Mouse (Mus musculus): ENCODE measurements around the gene Nudt2. TPM values are rescaled to one million over a fixed set of nuclear protein-coding genes. Genes with fewer than 3 reads are reported as not detected.

Nudt2 gene
- polyA plus RNA-seq, 1 experiment, result 4.3 TPM

GRCm38 (mm10) chr4:41494378-41494777 lies 29.4 kb downstream of the Nudt2 start:
- DNase-seq (ENCODE audit: low read depth in 1 of 2, low spot score in 2 of 2), result no peak
- TF ChIP-seq CTCF (IDR thresholded peaks at IDR 0.05; ENCODE audit: extremely low read depth, insufficient read depth, insufficient read length, insufficient replicate concordance), result no peak
- TF ChIP-seq POLR2A (IDR thresholded peaks at IDR 0.05; ENCODE audit: low read depth, low read length), result no peak
- Histone ChIP-seq H3K27me3 (ENCODE audit: control insufficient read depth, insufficient read depth, low read length) (peaks cover 10% of the 10 kb centered on the region), H3K27ac (ENCODE audit: insufficient read depth, low read length) (no peak overlapping the region), H3K36me3 (ENCODE audit: control insufficient read depth, insufficient read depth, low read length) (no peaks in the 10 kb centered on the region), H3K4me3 (ENCODE audit: extremely low read depth, insufficient read depth, insufficient read length) (no peak overlapping the region), H3K4me1 (ENCODE audit: control insufficient read depth, insufficient read depth, insufficient read length) (peaks cover 10% of the 10 kb centered on the region)
- WGBS, result 42% methylated on average over 3 of the region's 3 CpGs

- Histone ChIP-seq H3K27ac (ENCODE audit: insufficient read depth, low read length) (no peak overlapping the region), H3K36me3 (ENCODE audit: control insufficient read depth, insufficient read depth, low read length) (no peaks in the 10 kb centered on the region), H3K27me3 (ENCODE audit: control insufficient read depth, insufficient read depth, low read length) (peaks cover 10% of the 10 kb centered on the region), H3K4me3 (ENCODE audit: extremely low read depth, insufficient read depth, insufficient read length) (no peak overlapping the region), H3K4me1 (ENCODE audit: control insufficient read depth, insufficient read depth, insufficient read length) (peaks cover 10% of the 10 kb centered on the region)
- TF ChIP-seq POLR2A (IDR thresholded peaks at IDR 0.05; ENCODE audit: low read depth, low read length), result no peak
- no peak for TF ChIP-seq CTCF (IDR thresholded peaks at IDR 0.05; ENCODE audit: extremely low read depth, insufficient read depth, insufficient read length, insufficient replicate concordance)
- DNase-seq (ENCODE audit: low read depth in 1 of 2, low spot score in 2 of 2), result no peak
- 78% methylated on average over 4 of the region's 4 CpGs for WGBS
These were observed 30.1 kb downstream of the Nudt2 start for GRCm38 (mm10) chr4:41495076-41495475.

- no peak overlapping the region for H3K27ac ChIP-seq (ENCODE audit: insufficient read depth, low read length)
- no peak for DNase-seq (ENCODE audit: low read depth in 1 of 2, low spot score in 2 of 2)
These were observed 30.9 kb downstream of the Nudt2 start for GRCm38 (mm10) chr4:41495850-41496249.

GRCm38 (mm10) chr4:41497046-41497445 lies 32.1 kb downstream of the Nudt2 start:
- no peak for DNase-seq (ENCODE audit: low read depth in 1 of 2, low spot score in 2 of 2)
- no peak for TF ChIP-seq CTCF (IDR thresholded peaks at IDR 0.05; ENCODE audit: extremely low read depth, insufficient read depth, insufficient read length, insufficient replicate concordance)
- no peak for TF ChIP-seq POLR2A (IDR thresholded peaks at IDR 0.05; ENCODE audit: low read depth, low read length)
- Histone ChIP-seq H3K36me3 (ENCODE audit: control insufficient read depth, insufficient read depth, low read length) (no peaks in the 10 kb centered on the region), H3K27me3 (ENCODE audit: control insufficient read depth, insufficient read depth, low read length) (peaks cover 10% of the 10 kb centered on the region), H3K4me1 (ENCODE audit: control insufficient read depth, insufficient read depth, insufficient read length) (peaks cover 10% of the 10 kb centered on the region), H3K27ac (ENCODE audit: insufficient read depth, low read length) (no peak overlapping the region), H3K4me3 (ENCODE audit: extremely low read depth, insufficient read depth, insufficient read length) (no peak overlapping the region)
- 44% methylated on average over 5 of the region's 5 CpGs for WGBS

More at GRCm38 (mm10) chr4:41495850-41496249, 30.9 kb downstream of the Nudt2 start:
- Histone ChIP-seq H3K27me3 (ENCODE audit: control insufficient read depth, insufficient read depth, low read length) (peaks cover 10% of the 10 kb centered on the region), H3K36me3 (ENCODE audit: control insufficient read depth, insufficient read depth, low read length) (no peaks in the 10 kb centered on the region), H3K4me1 (ENCODE audit: control insufficient read depth, insufficient read depth, insufficient read length) (peaks cover 10% of the 10 kb centered on the region), H3K4me3 (ENCODE audit: extremely low read depth, insufficient read depth, insufficient read length) (no peak overlapping the region)
- 88% methylated on average over 11 of the region's 11 CpGs for WGBS
- TF ChIP-seq POLR2A (IDR thresholded peaks at IDR 0.05; ENCODE audit: low read depth, low read length) (no peak), CTCF (IDR thresholded peaks at IDR 0.05; ENCODE audit: extremely low read depth, insufficient read depth, insufficient read length, insufficient replicate concordance) (no peak)

GRCm38 (mm10) chr4:41497579-41497978 lies 32.6 kb downstream of the Nudt2 start:
- WGBS, result 9% methylated on average over 34 of the region's 34 CpGs
- DNase-seq (ENCODE audit: low read depth in 1 of 2, low spot score in 2 of 2), result no peak
- peaks cover 10% of the 10 kb centered on the region for H3K4me1 ChIP-seq (ENCODE audit: control insufficient read depth, insufficient read depth, insufficient read length)
- no peak overlapping the region for H3K4me3 ChIP-seq (ENCODE audit: extremely low read depth, insufficient read depth, insufficient read length)
- TF ChIP-seq POLR2A (IDR thresholded peaks at IDR 0.05; ENCODE audit: low read depth, low read length) (no peak), CTCF (IDR thresholded peaks at IDR 0.05; ENCODE audit: extremely low read depth, insufficient read depth, insufficient read length, insufficient replicate concordance) (no peak)
- H3K27me3 ChIP-seq (ENCODE audit: control insufficient read depth, insufficient read depth, low read length), result peaks cover 10% of the 10 kb centered on the region
- no peak overlapping the region for H3K27ac ChIP-seq (ENCODE audit: insufficient read depth, low read length)
- no peaks in the 10 kb centered on the region for H3K36me3 ChIP-seq (ENCODE audit: control insufficient read depth, insufficient read depth, low read length)

- peaks cover 10% of the 10 kb centered on the region for H3K27me3 ChIP-seq (ENCODE audit: control insufficient read depth, insufficient read depth, low read length)
- no peak overlapping the region for H3K4me3 ChIP-seq (ENCODE audit: extremely low read depth, insufficient read depth, insufficient read length)
- no peak for TF ChIP-seq POLR2A (IDR thresholded peaks at IDR 0.05; ENCODE audit: low read depth, low read length)
- no peak for TF ChIP-seq CTCF (IDR thresholded peaks at IDR 0.05; ENCODE audit: extremely low read depth, insufficient read depth, insufficient read length, insufficient replicate concordance)
- H3K27ac ChIP-seq (ENCODE audit: insufficient read depth, low read length), result no peak overlapping the region
- DNase-seq (ENCODE audit: low read depth in 1 of 2, low spot score in 2 of 2), result no peak
- H3K36me3 ChIP-seq (ENCODE audit: control insufficient read depth, insufficient read depth, low read length), result no peaks in the 10 kb centered on the region
- peaks cover 10% of the 10 kb centered on the region for H3K4me1 ChIP-seq (ENCODE audit: control insufficient read depth, insufficient read depth, insufficient read length)
- 11% methylated on average over 72 of the region's 72 CpGs for WGBS
These were observed 33.3 kb downstream of the Nudt2 start for GRCm38 (mm10) chr4:41497995-41498845.

- no peak for DNase-seq (ENCODE audit: low read depth in 1 of 2, low spot score in 2 of 2)
These were observed 34.0 kb downstream of the Nudt2 start for GRCm38 (mm10) chr4:41498921-41499391.

More at GRCm38 (mm10) chr4:41498921-41499391, 34.0 kb downstream of the Nudt2 start:
- Histone ChIP-seq H3K27ac (ENCODE audit: insufficient read depth, low read length) (no peak overlapping the region), H3K4me3 (ENCODE audit: extremely low read depth, insufficient read depth, insufficient read length) (no peak overlapping the region), H3K27me3 (ENCODE audit: control insufficient read depth, insufficient read depth, low read length) (peaks cover 10% of the 10 kb centered on the region), H3K36me3 (ENCODE audit: control insufficient read depth, insufficient read depth, low read length) (no peaks in the 10 kb centered on the region), H3K4me1 (ENCODE audit: control insufficient read depth, insufficient read depth, insufficient read length) (peaks cover 10% of the 10 kb centered on the region)
- TF ChIP-seq POLR2A (IDR thresholded peaks at IDR 0.05; ENCODE audit: low read depth, low read length) (no peak), CTCF (IDR thresholded peaks at IDR 0.05; ENCODE audit: extremely low read depth, insufficient read depth, insufficient read length, insufficient replicate concordance) (no peak)
- WGBS, result 7% methylated on average over 43 of the region's 43 CpGs

Measured in spleen, adult 2 months (tissue).